Mouse (Mus musculus) yolk sac, embryonic 10.5 days (tissue): Measurements from ENCODE around the gene Ece1.
A peak's percentile ranks its signal among the peaks of the same experiment; 100 is the strongest.
"Not testable (repeated sequence)": the region's sequence is repeated elsewhere in the genome, so short reads cannot be mapped to it uniquely, and the experiment has no call there.

Source experiments
- DNase-seq: peaks from one replicate; pipeline ENCODE4 v3.0.0-alpha.2; 2017; ENCODE audit warnings: low spot score

Gene Ece1

DNA sequence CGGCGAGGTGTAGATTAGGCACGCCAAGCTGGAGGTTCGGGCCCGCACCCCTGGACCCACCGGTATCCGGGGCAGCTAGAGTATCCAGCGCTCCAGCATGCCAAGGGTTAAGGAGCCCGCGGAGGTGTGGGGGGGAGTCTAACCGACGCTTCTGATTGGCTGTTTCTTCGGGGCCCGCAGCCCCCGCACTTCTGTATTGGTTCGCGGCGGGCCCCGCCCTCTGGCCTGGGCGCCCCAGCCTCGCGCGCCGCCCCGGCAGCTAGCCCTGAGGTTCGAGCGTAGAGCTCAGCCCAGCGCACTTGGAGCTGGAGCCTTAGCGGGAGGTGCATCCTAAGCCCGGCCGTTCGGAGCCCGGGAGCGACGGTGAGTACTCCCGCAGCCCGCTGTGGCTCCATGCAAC is at the start of gene Ece1:
TSS of gene Ece1 (plus strand) at position 219 of the 400 bp plus-strand sequence.
- DNase-seq = peak; percentile 87

DNA sequence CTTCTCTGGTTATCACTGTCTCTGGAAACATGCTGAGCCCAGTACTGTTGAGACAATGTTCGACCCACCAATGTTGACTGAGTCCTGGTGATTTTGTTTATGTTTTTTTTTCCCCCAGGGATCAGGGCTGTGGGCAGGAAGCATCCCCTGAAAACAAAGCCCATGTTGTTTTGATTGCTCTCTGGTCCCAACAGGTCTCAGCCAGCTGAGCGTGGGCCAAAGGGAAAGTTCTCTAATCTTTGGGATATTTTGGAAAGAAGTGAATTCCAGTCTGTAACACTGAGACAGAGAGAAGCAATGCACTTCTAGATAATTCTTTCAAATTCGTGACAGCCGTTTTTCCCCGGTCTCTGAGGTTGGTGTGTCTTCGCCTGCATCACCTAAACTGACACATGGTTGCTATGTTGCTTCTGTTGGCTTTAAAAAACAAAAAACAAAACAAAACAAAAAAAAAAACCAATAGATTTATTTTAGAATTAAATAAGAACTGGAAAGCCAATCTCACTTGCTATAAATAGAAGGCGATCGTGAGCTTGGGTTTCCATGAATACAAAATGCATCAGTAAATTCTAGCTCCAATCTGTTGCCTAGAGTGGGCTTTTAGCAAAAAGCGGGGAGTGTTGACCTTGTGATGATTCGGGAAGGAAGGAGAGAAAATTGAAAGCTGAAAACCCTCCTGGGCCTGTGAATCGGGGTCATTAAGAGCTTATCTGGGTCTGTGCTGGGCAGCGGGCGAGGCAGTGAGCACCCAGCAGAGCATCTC is 48.9 kb upstream of the Ece1 start:
- DNase-seq = no peak

DNA sequence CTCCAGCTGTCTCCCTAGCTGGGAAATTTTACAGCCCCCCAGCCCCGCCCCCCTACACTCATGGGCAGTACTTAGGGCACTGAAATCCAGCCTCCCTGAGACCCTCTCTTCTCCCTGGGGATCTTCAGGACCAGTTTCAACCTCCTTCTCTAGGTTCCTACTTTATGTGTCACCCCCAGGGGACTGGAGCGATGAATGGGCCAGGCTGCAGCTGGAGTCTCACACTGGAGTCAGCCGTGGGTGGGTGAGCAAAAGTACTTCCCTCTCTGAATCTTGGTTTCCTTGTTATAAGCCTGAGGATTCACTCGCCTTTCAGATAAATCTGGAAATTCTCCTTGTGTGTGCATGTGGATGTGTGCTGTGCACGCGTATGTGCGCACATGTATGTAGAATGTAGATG is 47.9 kb upstream of the Ece1 start:
- no peak for DNase-seq

DNA sequence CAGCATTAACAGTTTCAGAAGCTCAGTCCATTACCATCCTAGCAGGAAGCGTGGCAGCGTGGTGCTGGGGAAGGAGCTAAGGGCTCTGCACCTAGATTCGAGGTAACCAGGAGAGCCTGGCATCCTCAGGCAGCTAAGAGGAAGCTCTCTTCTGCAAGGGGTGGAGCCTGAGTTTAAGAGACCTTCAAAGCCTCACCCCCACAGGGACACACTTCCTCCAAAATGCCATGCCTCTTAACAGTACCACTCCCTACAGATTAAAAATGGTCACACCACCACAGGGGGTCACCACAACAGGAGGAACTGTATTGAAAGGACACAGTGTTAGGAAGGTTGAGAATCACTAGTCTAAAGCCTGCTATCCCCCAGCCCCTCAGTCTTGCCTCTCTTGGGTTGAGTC is 46.6 kb upstream of the Ece1 start:
- DNase-seq = no peak

DNA sequence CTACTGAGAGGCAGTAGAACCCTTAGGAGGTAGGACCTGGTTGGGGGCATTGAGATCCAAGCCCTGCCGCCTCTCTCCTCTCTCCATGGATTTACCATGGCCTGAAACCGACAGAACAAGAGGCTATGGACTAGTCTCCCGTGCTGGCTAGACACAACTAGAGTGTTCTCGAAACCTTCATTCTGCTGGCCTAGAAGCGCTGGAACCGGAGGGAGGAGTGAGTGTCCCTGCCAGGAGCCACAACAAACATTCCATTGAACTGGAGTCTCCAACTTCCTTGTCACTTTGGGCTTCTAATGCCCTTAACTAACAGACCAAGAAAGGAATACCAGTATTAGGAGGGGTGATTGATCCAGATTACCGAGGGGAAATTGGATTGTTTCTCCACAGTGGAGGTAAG is 45.8 kb upstream of the Ece1 start:
- no peak for DNase-seq

DNA sequence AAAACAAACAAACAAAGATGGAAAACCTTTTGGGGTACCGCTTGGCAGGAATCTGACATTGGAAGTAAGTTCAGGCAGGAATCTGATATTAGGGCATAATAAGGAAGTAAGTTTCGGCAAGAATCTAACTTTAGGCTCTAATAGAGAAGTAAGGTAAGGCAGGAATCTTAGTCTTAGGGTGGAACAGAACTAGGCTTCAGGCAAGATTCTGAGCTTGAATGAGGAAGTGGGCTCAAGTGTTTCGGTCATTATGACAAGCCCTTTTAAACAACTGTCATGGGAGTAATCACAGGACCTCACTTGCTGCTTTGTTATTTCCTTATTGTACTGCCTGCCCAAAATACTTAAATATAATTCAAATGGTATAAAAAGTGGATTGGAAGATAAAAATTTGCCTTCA is 43.7 kb upstream of the Ece1 start:
- DNase-seq = no peak

DNA sequence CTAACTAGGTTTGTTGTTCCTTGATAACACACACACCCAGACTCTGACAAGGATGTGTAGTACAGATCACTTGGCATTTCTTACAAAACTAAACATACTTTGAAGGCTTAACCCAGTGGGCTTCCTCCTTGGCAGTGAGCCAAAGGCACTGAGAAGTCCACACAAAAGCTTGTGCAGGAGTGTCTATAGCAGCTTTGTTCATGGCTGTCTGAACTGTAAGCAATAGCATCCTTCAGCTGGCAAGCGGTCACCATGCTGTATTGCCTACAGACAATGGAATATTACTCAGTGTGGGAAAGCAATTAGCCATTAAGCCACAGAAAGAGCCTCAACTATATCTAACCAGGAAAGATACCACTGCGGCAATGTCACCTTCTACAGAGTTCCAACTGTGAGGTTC is 42.5 kb upstream of the Ece1 start:
- no peak for DNase-seq

DNA sequence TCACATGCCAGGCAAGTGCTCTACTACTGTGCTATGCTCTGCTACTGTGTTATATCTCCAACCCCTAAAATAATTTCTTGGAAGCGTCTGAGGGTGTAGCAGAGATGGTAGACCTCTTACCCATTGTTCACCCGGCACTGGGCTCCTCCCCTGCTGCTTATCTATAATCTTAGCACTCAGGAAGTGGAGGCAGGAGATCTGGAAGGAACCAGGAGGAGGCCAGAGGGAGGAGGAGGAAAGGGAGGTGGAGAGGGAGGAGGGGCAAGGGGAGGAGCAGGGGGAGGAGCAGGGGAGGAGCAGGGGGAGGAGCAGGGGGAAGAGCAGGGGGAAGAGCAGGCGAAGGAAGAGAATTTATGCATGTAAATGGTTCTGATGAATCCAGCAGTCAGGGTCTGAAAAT is 41.3 kb upstream of the Ece1 start:
- DNase-seq = no peak

DNA sequence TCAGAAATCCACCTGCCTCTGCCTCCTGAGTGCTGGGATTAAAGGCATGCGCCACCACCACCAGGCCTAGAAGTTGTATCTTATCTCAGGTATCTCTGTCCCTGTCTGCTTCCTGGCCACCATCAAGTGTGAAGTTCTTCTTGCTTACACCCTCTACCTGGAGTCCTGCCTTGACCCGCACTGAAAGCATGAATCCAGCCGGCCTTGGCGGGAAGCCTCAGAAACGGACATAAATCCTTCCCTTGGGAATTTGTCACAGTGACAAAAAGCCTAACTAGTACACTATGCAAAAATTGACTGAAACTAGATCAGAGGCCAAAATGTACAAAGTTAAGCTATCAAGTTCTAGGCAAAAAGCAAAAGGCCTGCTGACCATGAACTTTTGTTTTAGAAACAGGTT is 39.5 kb upstream of the Ece1 start:
- no peak for DNase-seq

DNA sequence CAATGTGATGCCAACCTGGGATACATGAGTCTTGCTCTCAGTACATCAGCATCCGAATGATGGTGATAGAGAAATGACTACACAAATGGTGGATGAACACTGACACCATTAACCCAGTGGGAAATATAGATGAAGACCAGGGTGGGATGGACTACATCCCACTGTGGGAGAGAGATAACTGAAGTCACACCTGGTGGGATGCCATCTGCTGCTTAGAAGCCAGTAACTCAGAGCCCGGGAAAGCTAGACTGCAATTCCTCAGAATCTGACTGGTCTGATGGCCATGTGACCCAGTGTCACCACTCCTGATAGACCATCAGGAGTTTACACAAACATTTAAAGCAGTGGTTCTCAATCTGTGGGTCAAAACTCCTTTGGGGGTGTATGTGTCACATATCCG is 38.5 kb upstream of the Ece1 start:
- DNase-seq = no peak

DNA sequence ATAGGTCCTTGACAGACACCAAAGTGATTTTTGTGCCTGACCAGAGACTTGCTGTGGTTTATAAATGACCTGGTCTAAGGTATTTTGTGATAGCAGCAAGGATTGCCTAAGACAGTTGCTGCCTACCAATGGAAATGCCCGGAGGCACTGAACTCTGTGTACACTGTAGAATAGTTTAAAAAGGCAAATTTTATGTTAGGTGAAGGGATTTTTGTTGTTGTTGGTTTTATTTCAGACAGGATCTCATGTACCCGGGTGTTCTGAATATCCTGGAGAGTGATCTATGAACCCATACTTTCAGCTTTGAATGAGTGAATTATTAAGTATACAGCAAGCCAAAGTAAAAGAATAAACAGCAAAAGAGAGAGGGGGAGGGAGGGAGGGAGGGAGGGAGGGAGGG is 37.2 kb upstream of the Ece1 start:
- no peak for DNase-seq

DNA sequence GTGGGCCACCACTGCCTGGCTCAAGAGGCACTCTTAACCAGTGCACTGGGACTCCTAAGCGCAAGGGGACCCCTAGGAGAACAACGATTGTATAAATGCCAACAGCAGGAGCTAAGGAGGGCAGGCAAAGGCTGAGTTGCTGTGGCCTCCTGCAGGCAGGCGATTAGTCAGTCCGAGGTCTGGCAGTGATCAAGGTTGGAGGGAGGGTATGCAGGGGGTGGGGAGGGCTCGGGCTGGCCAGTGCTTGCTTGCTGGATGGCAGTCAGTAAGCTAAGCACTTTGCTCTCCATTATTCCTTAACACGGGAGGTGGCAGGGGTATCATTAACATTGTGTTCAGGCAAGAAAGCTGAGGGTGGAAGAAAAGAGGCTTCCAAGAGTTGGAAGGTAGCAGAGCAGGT is 31.7 kb upstream of the Ece1 start:
- no peak for DNase-seq

DNA sequence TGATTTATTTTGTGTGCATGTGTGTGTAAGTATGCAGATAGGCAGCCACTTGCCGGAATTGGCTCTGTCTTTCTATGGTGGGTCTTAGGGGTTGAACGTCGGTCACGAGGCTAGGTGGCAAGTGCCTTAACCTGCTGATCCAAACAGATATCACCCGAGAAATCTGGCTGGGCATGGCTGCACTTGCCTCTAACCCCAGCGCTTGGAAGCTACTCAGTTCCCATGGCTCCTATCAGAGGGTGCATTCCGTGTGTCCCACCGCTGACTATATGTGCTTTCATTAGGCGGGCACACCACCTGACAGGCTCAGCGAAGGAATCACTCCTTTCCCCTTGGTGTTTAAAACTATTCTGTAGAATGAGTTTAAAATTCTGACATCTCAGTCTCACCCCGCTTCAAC is 30.4 kb upstream of the Ece1 start:
- DNase-seq = no peak

DNA sequence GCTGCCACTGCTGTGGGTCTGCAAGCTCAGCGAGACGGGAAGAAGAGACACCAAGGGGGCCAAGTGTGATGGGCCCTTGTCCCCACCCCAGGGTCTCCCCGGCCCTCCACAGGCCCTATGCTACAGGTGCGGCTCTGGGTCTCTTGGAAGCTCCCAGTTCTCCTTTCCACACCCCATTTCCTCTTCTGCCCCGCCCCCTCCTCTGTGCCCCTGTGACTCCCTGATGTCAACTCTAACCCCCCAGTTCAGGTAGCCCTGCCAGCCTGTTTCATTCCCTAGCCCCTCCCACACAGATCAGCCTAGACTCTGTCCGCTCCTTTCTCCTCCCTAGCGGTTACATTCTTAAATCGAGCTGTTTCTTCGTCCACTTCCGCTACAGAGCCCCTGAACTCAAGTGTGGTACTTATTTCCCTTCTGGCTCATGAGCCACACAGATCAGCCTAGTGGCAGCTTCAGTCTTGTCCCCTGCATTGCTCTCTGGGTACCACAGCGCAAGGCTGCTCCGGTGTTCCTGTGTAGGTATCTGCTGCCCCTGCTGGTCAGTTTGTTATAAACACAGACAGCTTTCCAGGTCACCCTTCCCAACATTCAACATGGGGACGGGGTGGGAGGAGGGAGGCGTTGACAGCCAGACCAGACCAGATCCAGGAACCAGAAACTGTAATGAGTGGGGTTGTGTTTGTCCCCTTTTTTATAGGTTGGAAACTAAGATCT is 26.3 kb upstream of the Ece1 start:
- peak; percentile 68 for DNase-seq

DNA sequence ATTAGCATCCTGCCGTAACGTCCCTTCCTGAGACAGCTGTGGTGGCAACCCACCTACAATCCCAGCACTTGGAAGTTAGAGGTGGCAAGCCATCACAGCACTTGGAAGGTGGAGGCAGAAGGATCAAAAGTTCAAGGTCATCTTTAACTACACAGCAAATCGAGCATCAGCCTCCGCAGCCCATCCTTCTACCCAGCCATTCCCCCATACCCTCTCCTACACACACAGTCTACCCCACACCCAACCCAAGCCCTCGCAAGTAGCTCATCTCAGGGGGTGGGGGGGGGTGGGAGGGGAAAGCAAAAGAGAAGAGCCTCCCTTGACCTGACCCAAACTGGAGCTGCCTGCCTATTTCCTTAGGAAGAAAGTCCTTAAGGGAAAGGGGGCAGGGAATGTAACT is 25.3 kb upstream of the Ece1 start:
- DNase-seq = no peak

DNA sequence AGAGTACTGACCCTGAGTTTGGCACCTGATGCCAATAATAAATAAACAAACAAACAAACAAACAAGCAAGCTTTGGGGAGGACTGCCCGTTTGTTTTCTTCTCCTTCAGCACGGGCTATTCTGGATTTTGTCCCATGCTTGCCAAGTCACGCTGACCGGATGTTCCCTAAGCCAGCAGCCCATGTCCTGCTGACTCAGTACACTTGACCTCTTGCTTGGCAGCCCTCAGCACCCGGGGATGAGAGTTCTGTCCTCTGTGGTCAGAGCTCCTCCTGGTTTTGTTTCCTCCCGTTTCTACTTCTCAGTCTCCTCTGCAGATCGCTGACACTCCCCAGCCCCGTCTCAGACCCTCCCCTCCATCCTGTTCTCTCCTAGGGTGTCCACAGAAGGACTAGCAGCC is 24.2 kb upstream of the Ece1 start:
- no peak for DNase-seq

DNA sequence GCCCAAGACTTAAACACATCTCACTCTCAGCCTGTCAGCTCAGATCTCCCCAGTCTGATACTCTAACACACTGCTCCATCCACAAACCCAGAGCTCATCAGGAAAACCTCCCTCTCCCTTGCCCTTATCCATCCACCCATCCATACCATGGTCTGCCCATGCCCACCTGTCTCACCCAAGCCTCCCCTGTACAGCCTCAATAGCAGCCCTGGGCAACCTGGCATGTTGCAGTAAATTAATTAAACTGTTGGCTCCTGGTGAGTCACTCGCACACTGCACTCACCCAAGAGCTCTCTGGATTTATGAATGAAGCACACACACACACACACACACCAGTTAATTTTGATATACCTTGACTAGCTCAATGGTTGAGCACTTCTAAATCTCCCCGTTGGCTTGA is 23.2 kb upstream of the Ece1 start:
- DNase-seq = no peak

DNA sequence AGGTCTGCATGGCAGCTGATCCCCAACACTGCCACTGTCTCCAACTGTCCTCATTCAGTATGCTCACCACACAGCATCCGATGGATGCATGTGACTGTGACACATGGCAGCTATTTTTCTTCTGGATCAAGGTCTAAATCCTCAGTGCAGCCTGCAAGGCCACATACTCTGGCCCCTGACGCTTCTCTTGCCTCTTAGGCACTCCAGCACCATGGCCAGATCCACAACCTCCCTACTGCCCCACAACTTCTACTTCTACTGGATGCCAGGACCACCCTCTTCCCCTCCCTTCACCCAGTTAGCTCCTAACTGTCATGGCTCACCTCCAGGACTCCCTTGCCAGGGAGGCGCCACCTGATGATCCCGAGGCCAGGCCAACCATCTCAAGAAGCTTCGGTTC is 22.6 kb upstream of the Ece1 start:
- no peak for DNase-seq

DNA sequence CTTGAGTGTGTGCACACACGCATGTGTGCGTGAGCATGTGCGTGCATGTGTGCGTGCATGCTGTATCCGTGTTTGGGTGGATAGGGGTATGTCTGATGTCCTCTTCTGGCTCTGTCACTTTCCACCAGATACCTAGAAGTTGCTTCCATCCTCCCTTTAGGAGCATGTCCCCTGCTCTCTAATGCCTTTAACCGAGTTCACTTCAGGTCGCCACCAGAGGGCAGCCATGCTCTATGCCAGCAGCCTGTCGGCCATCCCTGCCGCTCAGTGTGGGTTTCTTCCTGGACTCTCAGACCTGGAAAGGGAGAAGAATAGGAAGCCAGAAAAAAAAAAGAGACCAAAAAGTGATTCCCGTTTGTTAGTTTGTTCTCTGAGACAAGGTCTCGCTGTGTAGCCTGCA is 17.4 kb upstream of the Ece1 start:
- DNase-seq = peak; percentile 60

DNA sequence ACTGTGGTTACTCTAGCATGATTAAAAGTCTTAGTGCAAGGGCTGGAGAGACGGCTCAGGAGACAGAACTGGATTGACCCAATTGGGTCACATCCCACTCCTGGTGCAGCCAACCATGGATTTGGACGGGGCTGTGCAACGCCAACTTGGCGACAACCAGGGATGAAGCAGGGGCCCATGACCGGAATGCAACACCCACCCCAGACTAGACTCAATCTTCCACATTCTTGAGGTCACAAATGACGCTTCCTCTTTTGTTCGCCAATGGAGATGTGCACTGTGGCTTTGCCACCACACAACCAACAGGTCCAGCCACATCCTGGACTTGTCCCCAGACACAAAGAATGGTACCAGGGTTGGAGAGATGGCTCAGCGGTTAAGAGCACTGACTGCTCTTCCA is 14.4 kb upstream of the Ece1 start:
- DNase-seq = not testable (repeated sequence)

DNA sequence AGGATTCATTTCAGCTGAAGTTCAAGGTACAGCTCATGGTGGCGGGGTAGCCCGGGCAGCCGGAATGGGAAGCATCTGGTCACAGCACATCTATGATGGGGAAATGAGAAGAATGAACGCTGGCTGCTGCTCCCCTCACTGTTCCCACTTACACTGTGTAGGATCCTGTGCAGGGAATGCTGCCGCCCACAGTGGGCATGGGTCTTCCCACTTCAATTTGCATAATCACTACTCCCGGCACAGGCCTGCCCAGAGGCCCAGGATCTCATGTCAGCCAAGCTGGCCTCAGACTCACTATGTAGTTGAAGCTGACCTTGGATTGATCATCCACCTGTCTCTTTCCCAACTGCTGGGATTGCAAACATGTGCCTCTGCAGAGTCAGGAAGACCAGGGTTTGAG is 11.9 kb upstream of the Ece1 start:
- DNase-seq = no peak

DNA sequence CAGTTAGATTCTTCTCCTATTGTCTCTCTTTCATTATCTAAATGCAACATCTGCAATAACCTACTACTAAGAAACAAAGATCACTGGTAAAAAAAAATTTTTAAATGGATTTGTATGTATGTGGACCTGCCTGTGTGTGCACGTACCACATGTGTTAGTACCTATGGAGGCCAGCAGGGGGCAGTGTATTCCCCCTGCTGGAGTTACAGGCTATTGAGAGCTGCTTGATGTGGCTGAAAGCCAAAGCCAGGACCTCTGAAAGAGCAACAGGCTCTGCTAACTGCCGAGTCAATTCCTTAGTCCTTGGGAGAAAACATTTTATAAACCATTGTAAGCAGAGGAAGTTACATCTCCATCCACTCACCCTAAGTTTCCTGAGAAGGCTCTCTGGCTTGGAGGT is 10.6 kb upstream of the Ece1 start:
- no peak for DNase-seq

DNA sequence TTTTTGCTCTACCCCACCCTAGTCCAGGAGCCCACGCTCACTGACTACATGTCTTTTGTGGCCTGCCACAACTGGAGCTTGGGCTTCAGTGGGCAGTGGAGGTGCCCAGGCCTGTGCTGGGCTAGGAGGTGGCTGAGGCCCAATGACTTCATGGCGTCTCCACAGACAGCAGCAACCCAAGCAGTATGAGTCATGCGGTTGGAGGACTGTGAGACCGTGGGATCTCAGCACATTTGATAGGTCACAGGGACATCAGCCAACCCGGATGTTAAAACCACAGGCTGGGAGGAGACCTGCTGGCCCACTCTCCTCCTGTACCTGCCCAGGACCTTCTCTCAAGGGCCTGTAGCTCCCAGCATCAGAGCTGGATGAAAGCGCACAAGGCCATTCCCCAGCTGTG is 8.2 kb upstream of the Ece1 start:
- DNase-seq = no peak

DNA sequence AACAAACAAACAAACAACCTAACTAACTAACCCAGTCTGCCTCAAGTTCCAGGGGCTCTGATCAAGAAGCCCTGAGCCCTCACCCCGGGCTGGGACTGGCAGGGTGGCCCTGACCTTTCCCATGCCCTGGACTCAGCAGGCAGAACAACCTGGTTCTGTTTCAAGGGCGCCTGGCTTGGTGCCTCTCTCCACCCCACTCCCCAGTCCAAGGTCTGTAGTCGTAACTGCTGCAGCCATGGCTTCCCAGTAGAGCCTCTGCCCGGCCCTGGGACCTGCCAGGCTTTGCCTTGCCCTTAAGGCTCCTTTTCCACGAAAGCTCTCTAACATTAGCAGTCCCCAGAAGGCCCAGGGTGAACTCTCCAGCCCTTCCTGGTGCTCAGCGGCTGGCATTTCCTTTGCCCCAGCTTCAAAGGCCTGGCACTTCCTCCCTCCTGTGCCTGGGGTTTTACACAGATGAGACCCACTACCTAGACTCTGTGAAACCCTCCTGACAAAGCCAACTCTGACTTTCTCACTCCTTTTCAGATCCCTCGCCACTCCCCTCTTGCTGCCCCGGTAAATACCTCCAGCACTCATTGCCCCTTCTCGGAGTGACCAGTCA is 6.2 kb upstream of the Ece1 start:
- no peak for DNase-seq
